Mouse (Mus musculus) heart, postnatal 0 days (tissue): ENCODE results near the gene Zfp978.
"Not testable (repeated sequence)": the region's sequence is repeated elsewhere in the genome, so short reads cannot be mapped to it uniquely, and the experiment has no call there.

Experiments used
- CTCF ChIP-seq: IDR thresholded peaks from 2 replicates; pipeline ENCODE4 v1.5.1; 2016; ENCODE audit warnings: antibody characterized with exemption, control low read depth, low read depth
- EP300 ChIP-seq: IDR thresholded peaks from 2 replicates; pipeline ENCODE4 v1.6.1; 2016; ENCODE audit warnings: antibody characterized with exemption, low read depth

DNA sequence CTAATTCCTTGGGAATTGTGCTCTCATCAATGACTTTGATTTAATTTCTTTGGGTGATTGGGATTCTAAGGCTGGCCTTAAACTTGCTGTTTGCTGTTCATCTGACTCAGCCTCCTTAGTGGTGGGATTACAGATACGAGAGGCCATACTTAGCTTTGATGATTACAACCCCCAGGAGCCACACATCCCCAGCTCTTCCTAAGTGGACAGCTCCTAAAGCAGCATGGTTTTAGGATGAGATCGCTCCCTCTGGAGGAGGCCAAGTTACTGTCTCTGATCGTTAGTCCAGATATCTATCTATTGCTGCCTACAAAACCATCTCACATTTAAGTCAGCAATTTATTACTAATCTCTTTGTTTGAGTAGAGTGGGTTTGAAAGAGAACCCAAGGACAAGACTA lies 63.3 kb downstream of the Zfp978 start:
- TF ChIP-seq CTCF, EP300: not testable (repeated sequence)
